Mouse (Mus musculus) B cell, adult 62 days (primary cell): ENCODE measurements around the gene Metap1d. TPM values are rescaled to one million over a fixed set of nuclear protein-coding genes. Genes with fewer than 3 reads are reported as not detected.

Experiments used
- total RNA-seq: library from RNA; stranded (reverse); gene quantifications from 4 replicates; pipeline ENCODE4 v1.2.4, GENCODE M21; 2023

Gene Metap1d
- 33.3 to 38.7 TPM (median 36.8 TPM) in 4 replicates for total RNA-seq

GRCm38 (mm10) chr2:71453161-71453916 lies at the start of gene Metap1d:
Gene Metap1d (plus strand): TSS chr2:71453276.

GRCm38 (mm10) chr2:71528014-71528713 lies 75.1 kb downstream of the Metap1d start, which contains the start of gene Dlx1:
Gene Dlx1 (plus strand): TSS chr2:71528113.

GRCm38 (mm10) chr2:71546640-71547071 lies 93.6 kb downstream of the Metap1d start, which contains the start of gene Dlx2:
Gene Dlx2 (minus strand): TSS chr2:71546754.

Other genes with a start within 250 kb of the Metap1d start
- gene Dync1i2, start 241.6 kb upstream of the Metap1d start, total RNA-seq = 65.6 to 66.3 TPM (median 65.8 TPM) in 4 replicates
- 36.1 to 53.4 TPM (median 40.2 TPM) in 4 replicates for gene Slc25a12, start 85.5 kb upstream of the Metap1d start, total RNA-seq
- gene Hat1, start 64.3 kb upstream of the Metap1d start, total RNA-seq = 34.1 to 43.6 TPM (median 37.7 TPM) in 4 replicates
- not detected in 4 replicates for gene Dlx1, start 74.8 kb downstream of the Metap1d start, total RNA-seq
- gene Dlx2, start 93.5 kb downstream of the Metap1d start, total RNA-seq = not detected in 4 replicates